Mouse (Mus musculus): Measurements from ENCODE around the gene Atg7.
"Not testable (repeated sequence)": the region's sequence is repeated elsewhere in the genome, so short reads cannot be mapped to it uniquely, and the experiment has no call there.

The Atg7 gene

DNA sequence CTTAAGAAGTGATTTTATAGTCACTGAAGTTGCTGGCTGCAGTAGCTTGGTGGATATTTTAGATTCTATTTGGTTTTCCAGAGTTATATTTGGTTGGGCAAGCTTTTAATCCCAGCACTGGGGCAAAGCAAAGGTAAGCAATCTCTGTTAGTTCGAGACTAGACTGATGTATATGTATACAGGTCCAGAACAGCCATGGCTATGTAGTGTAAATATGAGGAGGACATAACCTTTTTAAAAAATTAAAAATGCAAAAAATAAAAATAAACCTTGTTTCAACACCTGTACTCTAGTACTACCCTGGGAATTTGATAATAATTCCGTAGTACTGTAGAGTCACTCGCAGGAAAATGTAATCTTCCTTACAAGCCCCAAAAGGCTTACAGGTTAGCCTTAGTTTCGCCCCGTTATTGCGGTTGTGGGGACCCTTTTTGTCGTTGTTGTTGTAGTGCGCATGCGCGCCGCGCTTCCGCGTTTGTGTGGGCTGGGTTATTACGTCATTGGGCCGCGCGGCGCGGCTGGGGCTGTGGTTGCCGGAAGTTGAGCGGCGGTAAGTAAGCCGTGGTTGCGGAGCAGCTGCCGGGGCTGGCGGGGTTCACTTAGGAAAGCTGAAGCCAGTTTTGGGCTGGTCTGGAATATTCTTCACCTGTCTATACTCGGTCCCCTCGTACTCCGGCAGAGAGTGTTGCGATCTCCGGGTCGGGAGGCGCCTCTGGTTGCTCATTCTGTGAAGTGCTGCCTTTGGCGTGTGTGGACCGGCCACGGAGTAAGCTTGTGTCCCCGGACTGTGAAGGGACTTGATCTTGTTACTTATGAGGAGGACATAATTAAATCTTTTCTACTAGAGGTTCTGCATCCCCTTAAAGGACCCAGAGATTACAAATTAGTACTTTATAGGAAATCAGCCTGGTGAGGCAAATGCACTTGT is at the start of gene Atg7:
Atg7 (plus strand) TSS at position 497 of the 928 bp plus-strand sequence.
- peak; percentile 97 for DNase-seq (ENCODE audit: low read depth)

DNA sequence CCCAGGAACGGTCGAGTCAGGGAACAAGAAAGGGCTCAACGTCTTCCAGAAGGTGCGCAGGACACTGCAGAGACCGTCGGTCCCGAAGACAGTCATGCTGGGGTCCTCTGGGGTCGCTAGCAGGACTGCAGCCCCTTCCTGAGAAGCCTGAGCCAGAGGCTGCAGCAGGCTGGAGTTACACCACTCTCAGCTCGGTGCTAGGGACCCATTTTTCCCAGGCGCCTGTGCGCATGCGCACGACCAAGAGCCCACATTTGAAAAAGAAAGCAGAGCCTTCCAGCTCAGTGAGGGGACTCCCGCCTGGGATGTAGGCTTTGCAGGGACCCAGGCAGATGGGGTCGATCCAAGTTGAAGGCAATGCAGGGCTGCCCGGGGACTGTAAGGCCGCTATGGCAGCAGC is 28.8 kb upstream of the Atg7 start:
- not testable (repeated sequence) for DNase-seq (ENCODE audit: low read depth)

DNA sequence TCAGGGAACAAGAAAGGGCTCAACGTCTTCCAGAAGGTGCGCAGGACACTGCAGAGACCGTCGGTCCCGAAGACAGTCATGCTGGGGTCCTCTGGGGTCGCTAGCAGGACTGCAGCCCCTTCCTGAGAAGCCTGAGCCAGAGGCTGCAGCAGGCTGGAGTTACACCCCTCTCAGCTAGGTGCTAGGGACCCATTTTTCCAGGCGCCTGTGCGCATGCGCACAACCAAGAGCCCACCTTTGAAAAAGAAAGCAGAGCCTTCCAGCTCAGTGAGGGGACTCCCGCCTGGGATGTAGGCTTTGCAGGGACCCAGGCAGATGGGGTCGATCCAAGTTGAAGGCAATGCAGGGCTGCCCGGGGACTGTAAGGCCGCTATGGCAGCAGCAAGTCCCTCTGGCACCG is 9.0 kb upstream of the Atg7 start:
- not testable (repeated sequence) for DNase-seq (ENCODE audit: low read depth)

DNA sequence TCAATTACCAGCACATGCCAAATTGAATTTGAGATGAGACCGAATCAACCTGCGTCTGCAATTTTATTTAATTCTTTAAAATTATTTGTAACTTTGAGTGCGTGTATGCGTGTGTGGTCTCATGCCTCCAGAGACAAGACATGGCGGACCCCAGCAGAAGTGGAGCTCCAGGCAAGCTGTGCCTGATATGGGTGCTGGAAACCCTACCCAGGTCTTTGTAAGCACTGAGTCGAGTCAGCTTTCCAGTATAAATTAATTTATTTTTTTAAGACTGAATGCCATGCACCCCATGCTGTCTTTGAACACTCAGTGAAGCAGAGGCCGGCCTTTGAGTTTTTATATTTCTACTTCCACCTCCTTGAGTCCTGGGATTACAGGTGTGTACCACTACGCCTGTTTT is 819 bp downstream of the Atg7 start:
- DNase-seq (ENCODE audit: low read depth): no peak

DNA sequence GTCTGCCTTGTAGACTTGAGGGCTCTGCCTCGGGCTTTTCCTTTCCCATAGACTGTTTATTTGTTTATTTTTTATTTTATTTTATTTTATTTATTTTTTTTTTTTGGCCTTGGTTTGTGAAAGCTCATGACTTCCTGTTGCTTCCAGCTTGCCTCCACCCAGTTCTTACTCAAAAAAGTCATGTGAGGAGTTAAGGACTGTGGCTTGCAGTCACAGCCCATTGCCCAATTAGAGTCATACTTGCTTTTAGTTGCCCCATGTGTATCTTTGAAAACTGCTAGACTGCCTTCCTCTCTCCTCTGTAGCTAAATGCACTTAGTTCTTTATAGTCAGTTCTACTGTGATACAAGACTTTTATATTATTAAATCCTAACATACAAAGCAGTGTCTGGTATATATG is 1.6 kb downstream of the Atg7 start:
- DNase-seq (ENCODE audit: low read depth): peak; percentile 70

DNA sequence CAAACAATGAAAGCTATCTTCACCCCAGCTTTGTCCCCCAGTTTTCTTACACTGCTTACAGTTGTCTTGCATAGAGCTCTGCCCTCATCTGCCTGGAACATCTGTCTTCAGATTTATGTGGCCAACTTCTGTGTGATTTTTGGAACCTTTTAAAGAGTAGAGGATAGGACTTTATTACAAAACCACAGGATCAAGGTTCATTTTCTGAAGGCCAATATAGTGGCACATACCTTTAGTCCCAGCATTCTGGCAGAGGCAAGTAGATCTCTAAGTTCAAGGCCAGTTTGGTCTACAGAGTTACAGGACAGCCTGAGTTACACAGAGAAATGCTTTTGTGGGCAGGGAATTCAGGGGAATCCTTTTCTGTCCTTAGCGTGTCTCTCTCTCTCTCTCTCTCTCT is 3.3 kb downstream of the Atg7 start:
- DNase-seq (ENCODE audit: low read depth): no peak

DNA sequence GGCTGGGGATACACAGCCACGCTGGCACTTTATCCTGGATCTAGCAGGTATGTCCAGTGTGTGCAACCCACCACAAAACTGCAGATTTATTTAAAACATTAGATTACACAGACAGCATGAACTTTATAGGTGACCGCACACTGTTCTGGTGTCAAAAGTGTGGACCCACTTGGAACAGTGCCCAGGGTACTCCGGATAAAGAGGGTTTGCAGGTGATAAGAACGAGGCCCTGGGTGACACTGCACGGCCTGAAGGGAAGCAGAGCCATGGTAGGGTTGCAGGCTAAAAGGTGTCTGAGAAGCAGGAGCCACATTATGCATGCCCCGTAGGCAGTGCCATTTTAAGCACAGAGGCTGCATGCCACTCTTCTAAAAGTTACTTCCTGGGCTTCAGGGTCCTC is 4.1 kb downstream of the Atg7 start:
- no peak for DNase-seq (ENCODE audit: low read depth)

DNA sequence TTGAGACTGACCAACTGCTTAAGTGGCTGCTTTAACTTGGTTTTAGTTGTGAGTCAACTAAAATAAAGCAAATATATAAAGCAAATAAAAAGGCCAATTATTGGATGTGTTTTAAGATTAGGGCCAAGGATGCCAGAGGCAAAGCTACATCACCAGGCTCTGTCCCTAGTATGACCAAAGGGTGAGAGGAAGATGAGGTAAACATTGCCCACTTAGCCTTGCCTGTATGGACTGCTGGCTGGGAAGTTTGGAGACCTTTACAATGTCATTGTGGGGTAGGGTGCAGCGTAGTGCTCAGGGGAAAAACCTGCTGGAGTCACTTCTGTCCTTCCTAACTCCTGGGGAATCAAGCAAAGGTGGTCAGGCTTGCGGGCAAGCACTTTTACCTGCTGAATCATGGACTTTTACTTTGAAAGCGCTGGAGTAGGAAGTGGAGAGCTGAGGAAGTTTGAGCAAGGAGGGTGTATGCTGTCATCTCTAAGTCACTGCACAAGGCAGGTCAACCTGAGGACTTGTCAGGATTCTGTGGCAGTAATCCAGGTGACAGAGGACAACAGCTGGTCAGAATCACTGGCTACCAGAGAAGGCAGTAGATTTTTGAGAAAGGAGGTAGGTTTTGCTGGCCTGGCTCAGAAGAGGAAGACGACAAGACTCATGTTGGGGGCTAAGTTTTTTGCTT is 5.6 kb downstream of the Atg7 start:
- DNase-seq (ENCODE audit: low read depth): no peak

DNA sequence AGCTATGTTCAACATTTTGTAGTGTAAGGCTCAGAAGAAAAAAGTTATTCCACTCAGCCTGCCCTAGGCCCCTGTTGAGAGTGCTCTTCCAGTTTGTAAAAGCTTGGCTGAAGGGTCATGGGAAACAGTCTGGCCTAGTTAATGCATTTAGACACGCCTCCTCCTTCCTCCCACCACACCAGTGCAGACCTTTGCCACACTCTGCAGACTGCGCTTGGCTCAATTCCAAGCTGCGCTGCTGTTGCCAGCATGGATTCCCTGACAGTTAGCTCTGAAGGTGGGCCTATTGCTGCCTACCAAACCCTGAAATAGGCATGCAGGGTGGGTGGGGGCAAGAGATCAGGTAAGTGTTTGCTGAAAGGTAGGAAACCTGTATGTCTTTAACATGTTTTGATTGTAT is 9.3 kb downstream of the Atg7 start:
- no peak for DNase-seq (ENCODE audit: low read depth)

DNA sequence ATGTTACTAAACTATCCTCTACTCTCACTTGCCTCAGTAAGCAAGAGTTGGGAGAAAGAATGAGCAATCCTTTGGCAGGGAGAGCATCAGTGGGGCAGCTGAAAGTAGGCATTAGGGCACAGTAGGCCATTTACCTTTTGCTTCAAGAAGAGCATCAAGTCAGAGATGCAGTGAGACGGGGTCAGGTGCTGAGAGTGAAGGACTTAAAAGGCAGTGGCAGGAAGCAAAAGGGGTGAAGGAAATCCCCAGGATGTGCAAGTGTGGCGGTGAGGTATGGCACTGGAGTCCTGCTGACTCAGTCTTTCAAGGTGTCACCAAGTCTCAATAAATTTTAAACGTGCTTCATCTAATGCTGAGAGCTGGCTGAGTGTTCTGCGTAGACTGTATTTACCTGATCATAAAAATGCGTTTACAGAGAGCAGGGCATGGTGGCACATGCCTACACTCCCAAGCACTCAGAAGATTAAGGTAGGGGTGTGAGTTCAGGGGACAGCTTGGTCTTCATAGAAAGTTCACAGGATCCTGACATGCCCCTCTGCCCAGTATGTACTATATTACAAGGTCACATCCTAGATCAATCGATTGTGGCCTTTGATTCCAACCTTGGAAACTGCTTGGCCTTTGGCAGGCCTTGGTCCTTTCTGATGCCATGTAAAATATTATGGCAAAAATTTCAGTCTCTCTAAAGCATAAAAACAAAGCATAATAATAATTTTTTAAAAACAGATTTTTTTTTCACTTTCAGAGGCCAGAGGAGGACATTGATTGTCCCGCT is 14.1 kb downstream of the Atg7 start:
- DNase-seq (ENCODE audit: low read depth): peak; percentile 89

DNA sequence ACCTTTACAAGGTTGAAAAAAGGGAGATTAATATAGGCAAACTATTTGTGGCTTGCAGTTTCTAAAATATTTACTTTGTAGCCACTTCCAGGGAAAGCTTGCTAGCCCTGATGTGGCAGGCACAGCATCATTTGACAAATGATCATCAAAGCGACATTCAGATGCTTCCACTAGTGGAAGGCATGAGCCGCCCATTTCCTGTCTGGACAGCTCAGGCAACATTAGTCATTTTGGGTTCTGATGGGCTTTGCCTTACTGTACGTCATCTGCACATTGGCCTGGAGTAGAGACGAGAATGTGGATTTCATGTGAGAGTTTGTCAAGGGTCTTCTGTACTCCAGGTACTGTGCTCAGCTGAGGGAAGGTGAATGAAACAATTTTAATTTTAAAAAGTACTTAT is 14.9 kb downstream of the Atg7 start:
- DNase-seq (ENCODE audit: low read depth): peak; percentile 77

DNA sequence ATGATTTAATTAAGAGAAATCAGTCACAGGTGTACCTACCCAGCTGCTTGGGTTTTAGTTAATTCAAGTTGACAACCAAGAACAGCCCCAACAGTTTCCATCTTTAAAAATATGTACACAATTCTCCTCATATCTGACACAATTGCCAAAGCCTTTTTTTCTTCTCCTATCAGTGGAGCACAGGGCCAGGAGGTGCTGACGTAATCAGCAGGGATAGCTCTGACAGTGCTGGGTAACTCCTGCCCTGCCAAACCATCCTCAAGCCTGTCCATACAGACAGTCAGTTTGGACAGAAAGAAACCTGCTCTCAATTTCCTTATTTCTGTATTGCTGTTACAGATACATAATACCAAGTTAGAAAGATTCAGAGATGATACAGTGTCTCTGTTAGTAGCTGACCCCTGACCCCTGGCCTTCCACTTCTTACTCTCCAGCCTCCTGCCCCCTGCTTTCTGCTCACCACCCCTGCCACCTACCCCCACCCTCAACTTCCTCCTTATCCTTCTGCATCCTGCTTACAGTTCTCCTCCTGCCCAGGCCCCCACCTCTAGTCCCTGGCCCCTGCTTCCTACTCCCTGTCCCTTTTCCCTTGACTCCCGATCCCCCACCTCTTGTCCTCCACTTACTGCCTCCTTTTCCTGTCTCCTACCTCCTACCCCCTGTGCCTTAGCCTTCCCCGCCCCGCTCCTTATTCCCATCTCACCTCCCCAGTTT is 16.5 kb downstream of the Atg7 start:
- DNase-seq (ENCODE audit: low read depth): no peak

DNA sequence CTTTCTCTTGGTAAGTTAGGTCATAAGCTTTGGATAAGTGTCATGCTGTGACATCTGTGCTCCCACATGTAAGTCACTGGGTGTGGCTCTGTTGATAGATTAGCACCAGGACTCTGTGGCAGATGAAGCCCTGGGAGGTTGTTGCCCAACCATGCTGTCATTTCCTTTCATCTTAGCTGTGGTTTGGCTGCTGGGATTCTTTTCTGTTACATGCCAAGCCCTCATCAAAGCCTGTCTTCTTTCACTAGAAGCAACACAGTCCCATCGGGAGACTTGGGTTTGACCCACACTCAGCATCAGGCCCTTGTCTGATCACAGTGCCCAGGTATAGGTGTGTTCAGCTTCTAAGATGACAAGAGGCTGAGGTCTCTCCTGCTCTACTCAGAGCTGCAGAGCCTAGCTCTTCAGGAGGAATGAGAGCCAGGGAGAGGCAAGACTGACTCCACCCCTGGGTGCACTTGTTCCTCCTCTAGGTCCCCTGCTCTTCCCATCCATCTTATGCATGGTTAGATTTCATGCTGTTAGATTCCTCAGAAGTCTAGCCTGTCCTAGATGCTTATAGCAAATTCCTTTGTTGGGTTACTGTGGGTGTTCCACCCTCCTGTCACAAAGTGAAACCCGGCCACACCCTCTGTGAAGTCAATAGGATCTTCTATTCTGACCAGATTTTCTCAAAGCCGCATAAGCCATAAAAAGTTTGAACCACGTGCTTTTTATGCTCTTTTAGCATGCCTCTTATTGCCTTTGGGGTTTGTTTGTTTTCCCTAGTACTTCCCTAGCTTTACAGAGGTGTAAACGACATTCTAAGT is 17.3 kb downstream of the Atg7 start:
- DNase-seq (ENCODE audit: low read depth): peak; percentile 76

DNA sequence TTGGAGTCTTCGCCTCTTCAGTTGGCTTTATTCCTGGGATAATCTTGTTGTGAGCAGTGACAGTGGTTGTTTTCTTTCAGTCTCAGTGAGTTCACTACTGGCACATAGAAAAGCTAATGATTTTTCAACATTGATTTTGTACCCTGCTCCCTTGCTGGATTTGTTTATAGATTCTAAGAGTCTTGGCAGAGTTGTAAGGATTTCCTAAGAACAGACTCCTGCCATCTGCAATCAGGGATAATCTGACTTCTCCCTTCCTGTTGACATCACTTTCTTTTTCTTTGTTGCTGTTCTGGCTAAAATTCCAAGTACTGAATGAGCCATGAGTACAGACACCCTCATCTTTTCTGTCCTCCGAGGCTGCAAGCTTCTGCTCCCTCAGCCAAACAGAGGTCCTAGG is 20.8 kb downstream of the Atg7 start:
- DNase-seq (ENCODE audit: low read depth): no peak

DNA sequence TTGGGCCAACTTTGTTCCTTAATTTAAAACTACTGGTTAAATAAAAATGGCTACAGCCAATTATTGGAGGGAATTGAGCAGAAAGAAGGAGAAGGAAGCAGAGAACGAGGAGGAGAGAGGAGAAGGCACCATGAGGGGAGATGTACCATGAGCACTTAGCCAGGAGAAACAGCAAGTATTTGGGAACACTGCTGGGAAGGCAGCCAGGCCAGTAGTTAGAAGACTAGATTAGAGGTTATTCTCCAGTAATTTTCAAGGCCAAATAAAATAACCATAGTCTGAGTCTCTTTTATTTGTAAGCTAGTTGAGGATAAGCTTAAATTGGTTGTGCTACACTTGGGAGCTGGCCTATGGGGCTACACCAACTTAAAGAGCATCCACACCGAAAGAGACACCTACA is 21.8 kb downstream of the Atg7 start:
- no peak for DNase-seq (ENCODE audit: low read depth)

DNA sequence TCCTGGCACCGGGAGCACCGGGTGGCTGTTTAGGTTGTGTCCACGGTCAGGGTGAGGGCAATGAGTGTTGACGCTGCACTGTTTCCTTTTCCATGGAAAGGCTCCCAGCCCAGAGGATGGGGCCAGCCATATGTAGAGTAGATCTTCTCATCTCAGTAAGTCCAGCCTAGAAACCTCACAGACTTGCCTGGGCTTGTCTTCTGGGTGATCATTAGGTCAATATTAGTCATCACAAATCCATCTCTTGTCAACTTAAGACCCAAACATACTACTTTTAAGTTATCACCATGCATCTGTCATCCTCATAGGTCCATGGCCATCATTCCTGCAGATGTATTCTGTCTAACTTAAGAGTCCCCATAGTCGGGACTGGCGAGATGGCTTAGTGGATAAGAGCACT is 24.6 kb downstream of the Atg7 start:
- DNase-seq (ENCODE audit: low read depth): no peak

DNA sequence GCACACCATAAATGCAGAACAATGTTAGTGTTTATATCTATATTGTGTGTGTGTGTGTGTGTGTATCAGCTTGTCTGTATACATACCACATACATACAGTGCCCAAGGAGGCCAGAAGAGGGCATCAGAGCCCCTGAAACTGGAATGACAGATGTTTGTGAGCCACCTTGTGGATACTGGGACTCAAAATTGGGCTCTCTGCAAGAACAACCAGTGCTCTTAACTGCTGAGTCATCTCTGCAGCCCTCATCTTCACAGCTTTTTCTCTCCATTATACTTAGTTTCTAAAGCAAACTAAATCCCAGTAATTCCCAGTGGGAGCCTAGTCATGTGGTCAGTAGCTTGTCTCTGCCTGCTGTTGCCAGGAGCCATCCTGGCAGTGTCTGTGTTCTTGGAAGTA is 31.9 kb downstream of the Atg7 start:
- no peak for DNase-seq (ENCODE audit: low read depth)

DNA sequence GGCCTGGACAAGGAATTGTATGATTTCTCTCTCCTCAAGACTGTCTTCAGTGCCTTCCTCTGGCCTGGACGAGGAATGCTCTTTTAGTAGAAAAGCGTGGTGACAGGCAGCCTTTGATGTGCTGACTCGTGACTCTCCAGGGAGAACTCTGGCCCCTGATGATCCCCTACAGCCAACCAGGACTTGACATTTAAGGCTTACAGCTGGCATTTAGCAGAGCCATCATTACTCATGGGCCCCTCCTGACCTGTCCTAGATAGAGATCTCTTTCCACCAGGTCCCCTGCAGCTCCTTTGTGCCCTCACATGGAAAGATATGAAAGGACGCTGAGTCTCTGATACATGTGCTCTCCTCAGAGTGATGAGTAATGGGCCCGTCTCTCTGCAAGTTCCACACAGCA is 33.2 kb downstream of the Atg7 start:
- no peak for DNase-seq (ENCODE audit: low read depth)

DNA sequence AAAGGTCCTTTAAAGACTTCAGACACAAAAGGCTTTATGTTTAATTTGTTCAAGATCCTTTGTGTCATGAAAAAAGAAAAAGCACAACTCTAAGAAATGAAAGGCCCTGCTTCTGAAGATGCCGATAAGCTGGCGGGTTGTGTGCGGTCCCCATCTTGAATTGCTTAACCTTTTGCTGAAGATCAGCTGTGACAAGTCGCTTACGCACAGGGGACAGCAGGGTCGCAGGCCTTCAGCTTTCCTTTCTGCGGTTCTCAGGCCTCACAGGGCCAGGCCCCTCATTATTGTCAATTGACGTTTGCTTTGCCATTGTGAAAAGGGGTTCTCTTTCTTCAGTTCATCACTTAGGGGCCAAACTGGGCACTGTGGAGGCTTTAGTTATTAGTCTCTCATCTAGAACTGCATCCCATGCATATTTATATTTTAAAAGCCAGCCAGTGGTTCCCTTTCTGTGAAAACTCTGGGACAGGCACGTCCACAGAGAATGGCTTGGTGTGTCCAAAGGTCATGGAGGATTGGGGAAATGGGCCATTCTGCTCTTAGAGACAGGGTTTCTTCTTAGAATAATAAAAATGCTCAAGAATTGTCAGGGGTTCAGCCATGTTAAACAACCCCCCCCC is 39.3 kb downstream of the Atg7 start:
- no peak for DNase-seq (ENCODE audit: low read depth)

DNA sequence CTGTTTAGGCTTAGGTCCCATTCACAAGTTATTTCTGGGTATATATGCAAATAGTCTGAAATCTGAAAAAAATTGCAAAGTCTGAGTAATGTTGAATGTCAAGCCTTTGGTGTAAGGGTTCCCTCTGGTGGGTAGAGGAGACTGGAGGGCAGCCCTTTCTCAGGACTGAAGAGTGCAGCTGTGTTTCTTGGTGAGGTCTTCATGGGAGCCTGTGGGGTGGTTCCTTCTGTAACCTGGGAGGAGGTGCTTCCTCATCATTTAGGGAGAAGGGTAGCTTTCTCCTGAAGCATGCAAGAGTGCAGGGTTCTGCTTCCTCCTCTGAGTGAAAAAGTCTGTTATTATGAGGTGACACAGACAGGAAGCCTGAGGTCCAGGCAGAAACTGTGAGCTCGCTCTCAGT is 40.8 kb downstream of the Atg7 start:
- DNase-seq (ENCODE audit: low read depth): peak; percentile 65

DNA sequence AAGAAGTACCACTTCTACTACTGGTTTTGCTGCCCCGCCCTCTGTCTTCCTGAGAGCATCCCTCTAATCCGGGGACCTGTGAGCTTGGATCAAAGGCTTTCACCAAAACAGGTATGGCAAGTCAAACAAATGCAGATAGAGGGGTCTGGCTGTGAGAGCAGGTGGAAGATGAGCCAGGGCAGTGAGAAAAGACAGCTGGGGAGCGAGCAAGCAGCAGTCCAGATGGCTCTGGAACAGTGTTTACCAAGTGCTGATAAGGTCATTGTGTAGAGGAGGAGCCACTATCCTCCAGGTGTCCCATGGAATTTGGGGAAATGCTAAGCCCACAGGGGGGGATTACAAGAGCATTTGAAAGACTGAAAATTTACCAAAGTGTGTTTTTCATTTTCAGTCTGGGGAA is 41.5 kb downstream of the Atg7 start:
- DNase-seq (ENCODE audit: low read depth): no peak
